14 mouse cellular contexts compared by ENCODE assay signal in genomic region chr2:38522354-38522753, GRCm38 (mm10). TPM values are rescaled to one million over a fixed set of nuclear protein-coding genes. Genes with fewer than 3 reads are reported as not detected.
DNase-seq lines count a peak whose midpoint lies in the region; ATAC-seq and TF ChIP-seq lines count a peak whose summit lies in the region.
"Had no signal": no experiment of that assay in that cellular context is flagged by ENCODE, and none has a peak within 500 bp of the region (broad histone marks: within the 10 kb centered on the region; RNA-seq: fewer than 3 reads in every experiment).

No protein-coding gene starts in this region.

- no peak overlapping the region for H3K4me3 ChIP-seq in forebrain, embryonic 10.5 days
- H3K4me3 ChIP-seq in forebrain, postnatal 0 days (ENCODE audit: low read depth, low read length) = no peak overlapping the region
- no peak overlapping the region for H3K4me3 ChIP-seq in embryonic facial prominence, embryonic 15.5 days (replicated peaks)
- H3K4me3 ChIP-seq: embryonic facial prominence, embryonic 12.5 days; layer of hippocampus, adult 2 months had no signal

- peaks cover 46% of the 10 kb centered on the region for H3K36me3 ChIP-seq in forebrain, embryonic 10.5 days (replicated peaks)
- H3K36me3 ChIP-seq in forebrain, postnatal 0 days (ENCODE audit: insufficient read depth) = no peaks in the 10 kb centered on the region
- 0 out of 2 replicates have a peak, but pooled peaks cover 2% of the 10 kb centered on the region for H3K36me3 ChIP-seq in embryonic facial prominence, embryonic 15.5 days

- ATAC-seq in forebrain, postnatal 0 days = no peak
- no peak for ATAC-seq in embryonic facial prominence, embryonic 15.5 days (ENCODE audit: insufficient number of reproducible peaks, low FRiP score, low TSS enrichment, low read depth)
- ATAC-seq in activated CD4-positive, CD25-positive, alpha-beta regulatory T cell, adult 4 months = no peak
- ATAC-seq: CD4-positive, CD25-positive, alpha-beta regulatory T cell, adult 4 months; hindbrain, postnatal 0 days; Patski had no signal

- no peak overlapping the region for H3K9ac ChIP-seq in forebrain, postnatal 0 days
- no peak overlapping the region for H3K9ac ChIP-seq in embryonic facial prominence, embryonic 15.5 days
- H3K9ac ChIP-seq: embryonic facial prominence, embryonic 12.5 days had no signal

- no peak for DNase-seq in forebrain, embryonic 10.5 days (ENCODE audit: extremely low spot score, low spot score)
- no peak for DNase-seq in forebrain, postnatal 0 days
- peak; percentile 35 for DNase-seq in kidney, postnatal 14 days
- no peak for DNase-seq in kidney, adult 8-10 months
- DNase-seq in 416B (ENCODE audit: low read depth) = peak; percentile 64
- DNase-seq in thymus, adult 18-20 months = no peak
- DNase-seq: cerebellum, postnatal 10 days had no signal

- 72% methylated on average over 2 of the region's 2 CpGs for WGBS in forebrain, embryonic 10.5 days
- 77% methylated on average over 2 of the region's 2 CpGs for WGBS in forebrain, postnatal 0 days
- WGBS in embryonic facial prominence, embryonic 15.5 days = 31% methylated on average over 2 of the region's 2 CpGs

- no peaks in the 10 kb centered on the region for H3K27me3 ChIP-seq in forebrain, embryonic 10.5 days (ENCODE audit: poor library complexity, severe bottlenecking)
- H3K27me3 ChIP-seq in forebrain, postnatal 0 days (ENCODE audit: insufficient read depth, low read length) = no peaks in the 10 kb centered on the region
- no peaks in the 10 kb centered on the region for H3K27me3 ChIP-seq in embryonic facial prominence, embryonic 15.5 days
- H3K27me3 ChIP-seq: embryonic facial prominence, embryonic 12.5 days; Patski had no signal

- peaks cover 54% of the 10 kb centered on the region for H3K4me1 ChIP-seq in forebrain, embryonic 10.5 days
- H3K4me1 ChIP-seq in forebrain, postnatal 0 days (ENCODE audit: insufficient read depth) = no peaks in the 10 kb centered on the region
- peaks cover 38% of the 10 kb centered on the region for H3K4me1 ChIP-seq in embryonic facial prominence, embryonic 15.5 days

- TF ChIP-seq CTCF in forebrain, postnatal 0 days (IDR thresholded peaks at IDR 0.05; ENCODE audit: low read depth) = no peak

- H3K4me2 ChIP-seq in forebrain, postnatal 0 days (ENCODE audit: low read depth) = no peak overlapping the region
- no peak overlapping the region for H3K4me2 ChIP-seq in embryonic facial prominence, embryonic 15.5 days (replicated peaks)
- H3K4me2 ChIP-seq: embryonic facial prominence, embryonic 12.5 days had no signal

- H3K27ac ChIP-seq in forebrain, embryonic 10.5 days = 0 out of 2 replicates have a peak overlapping the region, but pooled peaks have one; percentile 11
- no peak overlapping the region for H3K27ac ChIP-seq in forebrain, postnatal 0 days (ENCODE audit: low read depth, low read length)
- H3K27ac ChIP-seq in embryonic facial prominence, embryonic 15.5 days (replicated peaks) = peak overlapping the region; percentile 0; the same call in 1 of the 2 replicates
- H3K27ac ChIP-seq: embryonic facial prominence, embryonic 12.5 days; hindbrain, postnatal 0 days; layer of hippocampus, adult 2 months had no signal

- H3K9me3 ChIP-seq in forebrain, embryonic 10.5 days = no peaks in the 10 kb centered on the region; the same call in 1 of the 2 replicates
- no peaks in the 10 kb centered on the region for H3K9me3 ChIP-seq in forebrain, postnatal 0 days (ENCODE audit: low read length)
- H3K9me3 ChIP-seq in embryonic facial prominence, embryonic 15.5 days (replicated peaks) = no peaks in the 10 kb centered on the region
- H3K9me3 ChIP-seq: embryonic facial prominence, embryonic 12.5 days had no signal

RNA-seq across cellular contexts. Expression of gene Nek6, which starts 10.9 kb away (rescaled TPM):
- polyA plus RNA-seq in forebrain, embryonic 10.5 days (2016; fragmentation: Nextera tagmentation; extraction: Ambion mirVana) = 120 and 134 TPM in 2 replicates
- 19.7 and 21.0 TPM in 2 replicates for total RNA-seq in forebrain, postnatal 0 days (2014; rRNA removed)
- 59.6 and 69.3 TPM in 2 replicates for polyA plus RNA-seq in forebrain, postnatal 0 days (2015; fragmentation: Nextera tagmentation; extraction: Ambion mirVana)
- polyA plus RNA-seq in embryonic facial prominence, embryonic 15.5 days (2015; fragmentation: Nextera tagmentation; extraction: Ambion mirVana) = 92.8 and 95.3 TPM in 2 replicates
- polyA plus RNA-seq in activated CD4-positive, CD25-positive, alpha-beta regulatory T cell, adult 4 months (2017; shearing (Covaris generic)) = 1 to 10 TPM; 3.0 to 3.5 TPM

Comparison
In these comparisons a context has a peak if more than half of its experiments do, and no peak if none do; other contexts are left out.
1. DNase-seq: peak in kidney, postnatal 14 days (single experiment) and 416B (single experiment); none in forebrain, embryonic 10.5 days (single experiment), forebrain, postnatal 0 days (single experiment), kidney, adult 8-10 months (0 of 2) and thymus, adult 18-20 months (0 of 2).
2. RNA of gene Nek6, which starts 10.9 kb away (polyA plus RNA-seq): 120 to 134 TPM in forebrain, embryonic 10.5 days, 92.8 to 95.3 TPM in embryonic facial prominence, embryonic 15.5 days and 59.6 to 69.3 TPM in forebrain, postnatal 0 days; 3.0 to 3.5 TPM in activated CD4-positive, CD25-positive, alpha-beta regulatory T cell, adult 4 months; every median in the first group is over 10 times any median in the second.